Mouse (Mus musculus) gastrocnemius, postnatal 14 days (tissue): ENCODE data around the gene Tpk1. TPM values are rescaled to one million over a fixed set of nuclear protein-coding genes. Genes with fewer than 3 reads are reported as not detected.

Source experiments
- DNase-seq: peaks from one replicate; pipeline ENCODE4 v3.0.0; 2021; ENCODE audit warnings: mixed read lengths
- intact Hi-C: fragments of 180-260 bp; cut with DNase I; formaldehyde crosslinking; loops from one replicate; pipeline ENCODE4 v1.15.1; 2025; ENCODE audit warnings: low total_unique reads
- long read RNA-seq, 2 experiments: library from polyadenylated mRNA; stranded (forward); transcript quantifications; one replicate each; pipeline ENCODE4 v2.0.0; 2021
- total RNA-seq, 2 experiments: library from RNA; stranded (reverse); gene quantifications; 2 replicates each; pipeline ENCODE4 v1.2.3; 2021

Tpk1 gene
- total RNA-seq = 1 to 10 TPM; 2.1 TPM
- long read RNA-seq, experiment 1, partial matches to known transcripts = 1 of 3 reads
- long read RNA-seq, experiment 1, other reads (novel, unspliced or antisense) = 0 of 3 reads
- long read RNA-seq, experiment 2, partial matches to known transcripts = 1 of 2 reads
- long read RNA-seq, experiment 2, other reads (novel, unspliced or antisense) = 0 of 2 reads

DNA sequence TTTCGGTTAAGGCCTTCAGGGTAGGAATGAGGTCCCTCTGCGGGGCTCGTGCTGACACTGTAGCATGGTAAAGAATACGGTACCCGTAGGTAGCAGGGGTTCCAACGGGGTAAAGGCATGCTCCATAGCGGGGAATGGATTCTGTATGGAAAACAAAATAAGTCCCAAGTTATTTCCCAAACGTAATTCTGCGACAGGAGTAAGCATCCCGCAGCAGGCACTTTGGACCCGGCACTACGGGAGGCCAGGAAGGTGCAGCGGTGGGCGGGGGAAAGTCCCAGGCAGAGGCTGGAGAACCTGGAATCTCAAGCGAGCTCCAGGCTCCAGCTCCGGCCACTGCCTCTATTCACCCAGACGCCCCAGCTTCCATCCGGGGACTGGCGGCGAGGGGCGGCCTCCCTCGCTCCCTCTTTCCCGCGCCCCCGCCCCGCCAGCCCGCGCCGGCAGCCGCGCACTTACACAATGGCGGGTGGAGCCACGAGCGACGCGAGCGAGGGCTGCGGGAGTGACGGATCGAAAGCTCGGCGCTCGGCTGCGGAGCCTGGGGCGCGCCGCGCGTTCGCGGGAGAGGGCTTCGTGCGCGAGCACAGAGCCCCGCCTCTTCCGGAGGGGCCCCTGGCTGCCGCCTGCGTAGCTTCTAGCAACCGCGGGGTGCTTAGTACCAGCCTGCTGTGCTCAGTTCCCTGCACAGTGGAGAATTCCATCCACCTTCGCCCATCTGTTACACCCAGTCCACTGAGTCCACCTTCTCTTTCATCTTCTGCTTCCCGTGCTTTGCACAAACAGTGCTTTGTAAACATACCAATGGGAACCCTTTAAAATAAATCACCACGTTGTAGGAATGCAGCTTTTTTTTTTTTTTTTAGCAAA is at the start of gene Tpk1:
TSS of gene Tpk1 (minus strand) at position 602 of the 870 bp plus-strand sequence.
- peak; percentile 93 for DNase-seq
- intact Hi-C loops = no loop called here

DNA sequence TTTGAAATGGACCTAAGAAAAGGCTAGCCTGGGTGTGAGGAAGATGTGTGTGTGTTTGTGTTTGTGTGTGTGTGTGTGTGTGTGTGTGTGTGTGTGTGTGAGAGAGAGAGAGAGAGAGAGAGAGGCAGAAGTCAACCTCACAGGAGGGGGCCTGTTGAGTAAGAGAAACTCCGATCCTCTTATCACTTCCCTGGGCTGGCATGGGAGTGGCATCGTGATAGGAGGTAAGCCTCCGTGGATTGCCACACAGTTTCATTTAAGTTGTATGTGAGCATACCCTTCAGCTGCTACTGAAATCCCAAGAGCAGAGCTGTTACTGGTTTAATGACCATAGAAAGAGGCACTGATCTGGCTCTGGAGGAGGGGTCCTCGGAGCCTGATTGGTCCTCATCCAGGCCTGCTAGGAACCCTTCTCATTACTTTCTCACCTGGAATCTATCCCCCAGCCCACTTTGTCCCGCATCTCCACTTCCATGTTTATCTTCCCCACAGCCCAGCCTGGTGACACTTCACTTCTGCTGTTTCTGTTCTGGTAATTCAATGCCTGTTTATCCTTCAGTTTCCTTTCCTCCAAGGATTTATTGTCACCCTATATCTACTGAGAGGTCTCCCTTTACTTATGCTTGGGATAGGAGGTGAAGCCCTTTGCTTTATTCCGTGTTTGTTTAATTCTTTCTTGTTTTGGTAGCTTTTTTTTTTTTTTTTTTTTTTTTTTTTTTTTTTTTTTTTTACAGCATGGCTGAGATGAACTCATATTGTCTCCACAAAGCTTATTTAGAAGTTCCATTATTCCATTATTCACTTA is 36.9 kb upstream of the Tpk1 start:
- intact Hi-C loops = no loop called here
- no peak for DNase-seq

DNA sequence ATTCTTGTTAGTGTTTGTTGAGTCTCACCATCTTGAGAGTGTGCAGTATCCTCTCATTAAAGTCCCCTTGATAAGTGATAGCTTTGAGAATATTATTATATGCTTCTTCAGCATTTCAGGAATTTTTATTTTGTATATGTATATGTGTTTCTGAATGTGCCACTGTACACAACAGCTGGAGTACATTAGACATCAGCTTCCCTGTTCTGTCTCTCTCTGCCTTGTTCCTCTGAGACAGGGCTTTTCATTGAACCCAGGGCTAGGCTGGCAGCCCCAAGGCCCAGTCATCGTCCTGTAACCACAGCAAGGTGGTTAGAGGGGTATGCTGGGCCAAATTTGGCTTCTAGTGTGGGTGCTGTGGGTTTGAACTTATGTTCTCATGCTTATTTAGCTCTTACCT is 25.8 kb upstream of the Tpk1 start:
- intact Hi-C loops = no loop called here

DNA sequence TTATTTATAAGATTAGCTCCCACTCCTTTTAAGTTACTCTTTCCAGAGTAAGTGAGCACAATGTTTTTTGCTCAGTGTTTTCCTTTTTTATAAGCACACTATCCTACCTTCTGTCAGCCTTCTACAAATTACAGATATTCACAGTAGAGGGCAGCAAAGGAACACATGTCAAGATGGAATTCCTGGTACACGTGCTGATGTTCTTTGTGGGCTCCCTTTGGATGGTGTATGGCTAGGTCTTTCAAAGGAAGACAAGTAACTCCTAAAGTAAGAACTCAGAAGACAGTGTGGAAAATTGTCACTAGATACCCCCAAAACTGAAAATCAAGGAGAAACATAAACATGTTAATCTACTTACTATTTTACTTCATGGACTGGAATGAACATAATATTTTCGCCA is 19.9 kb upstream of the Tpk1 start:
- no peak for DNase-seq

More for the DNA sequence above, 25.8 kb upstream of the Tpk1 start:
- no peak for DNase-seq

DNA sequence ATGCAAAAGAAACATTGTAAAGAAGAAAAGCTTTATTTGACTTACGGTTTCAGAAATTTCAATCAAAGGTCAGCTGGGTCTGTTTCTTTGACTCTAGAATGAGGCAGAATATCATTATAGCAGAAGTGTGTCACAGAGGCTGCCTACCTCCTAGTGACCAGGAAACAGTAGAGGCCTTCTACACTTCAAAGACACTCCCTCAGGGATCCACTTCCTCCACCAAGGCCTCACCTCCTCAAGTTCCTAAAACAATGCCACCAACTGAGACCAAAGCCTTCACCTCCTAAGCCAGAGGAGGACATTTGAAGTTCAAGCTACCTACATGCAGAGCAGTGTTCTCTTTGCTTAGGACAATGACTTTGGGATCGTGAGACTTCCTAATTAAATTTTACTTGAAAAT is 16.5 kb upstream of the Tpk1 start:
- DNase-seq = no peak
- intact Hi-C loops = no loop called here

More for the DNA sequence above, 19.9 kb upstream of the Tpk1 start:
- intact Hi-C loops = no loop called here

DNA sequence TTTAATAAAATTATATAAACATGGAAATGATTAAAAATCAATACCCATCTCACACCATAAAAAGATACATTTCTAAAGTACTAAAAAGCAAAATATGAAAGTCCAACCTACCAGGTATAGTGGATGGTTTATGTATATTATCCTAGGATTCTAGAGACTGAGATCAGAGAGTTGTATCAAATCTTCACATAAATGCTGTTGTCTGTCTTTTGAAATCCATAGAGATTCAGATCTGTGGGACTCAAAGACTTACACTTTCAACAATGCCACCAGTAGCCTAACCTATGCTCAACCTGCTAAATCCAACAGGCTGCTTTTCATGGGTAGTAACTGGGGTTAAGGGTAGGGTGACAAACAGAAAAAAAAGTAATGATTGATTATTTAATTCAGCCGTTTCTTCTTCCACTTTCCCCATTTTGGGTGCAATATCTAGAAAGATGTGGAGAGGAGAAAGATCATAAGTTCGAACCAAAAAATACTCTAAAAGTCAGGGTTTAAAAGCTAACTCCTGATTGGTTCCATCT is 12.7 kb upstream of the Tpk1 start:
- no peak for DNase-seq
- intact Hi-C loops = no loop called here

DNA sequence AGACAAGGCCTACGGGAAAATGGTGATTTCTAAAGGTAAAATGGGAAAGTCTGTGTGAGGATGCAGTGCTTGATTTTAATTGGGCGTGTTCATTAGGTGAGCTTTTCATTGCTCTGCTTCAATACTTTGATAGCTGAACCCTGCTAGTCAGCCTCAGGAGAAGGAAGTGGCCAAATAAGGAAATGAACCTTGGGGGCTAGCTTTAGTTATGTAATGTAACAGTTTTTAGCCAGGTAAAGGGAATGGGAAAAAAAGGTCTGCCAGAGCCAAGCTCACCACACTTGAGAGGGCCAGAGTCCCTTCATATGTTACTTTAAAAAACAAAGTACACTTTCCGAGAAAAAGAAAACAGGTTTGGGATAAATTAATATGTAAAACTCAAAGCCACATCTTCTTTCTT is 11.5 kb upstream of the Tpk1 start:
- DNase-seq = no peak
- intact Hi-C loops = no loop called here

DNA sequence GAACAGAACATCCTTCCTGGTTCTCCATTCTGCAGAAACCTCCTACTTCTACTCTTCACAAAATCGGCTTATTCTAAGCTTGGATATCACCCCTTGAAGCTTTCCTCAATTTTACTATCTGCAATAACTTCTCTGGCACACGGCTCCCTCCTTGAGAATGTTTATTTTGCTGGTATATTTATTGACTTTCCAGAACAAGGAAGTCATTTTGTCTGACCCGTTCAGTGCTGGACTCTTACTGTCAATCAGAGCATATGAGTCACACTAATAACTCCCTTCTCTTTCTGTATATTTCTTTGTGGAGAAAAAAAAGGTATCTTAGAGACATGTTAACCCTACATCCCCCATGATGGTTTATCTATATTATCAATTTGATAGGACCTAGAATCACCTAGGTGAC is 10.1 kb upstream of the Tpk1 start:
- intact Hi-C loops = no loop called here
- no peak for DNase-seq

DNA sequence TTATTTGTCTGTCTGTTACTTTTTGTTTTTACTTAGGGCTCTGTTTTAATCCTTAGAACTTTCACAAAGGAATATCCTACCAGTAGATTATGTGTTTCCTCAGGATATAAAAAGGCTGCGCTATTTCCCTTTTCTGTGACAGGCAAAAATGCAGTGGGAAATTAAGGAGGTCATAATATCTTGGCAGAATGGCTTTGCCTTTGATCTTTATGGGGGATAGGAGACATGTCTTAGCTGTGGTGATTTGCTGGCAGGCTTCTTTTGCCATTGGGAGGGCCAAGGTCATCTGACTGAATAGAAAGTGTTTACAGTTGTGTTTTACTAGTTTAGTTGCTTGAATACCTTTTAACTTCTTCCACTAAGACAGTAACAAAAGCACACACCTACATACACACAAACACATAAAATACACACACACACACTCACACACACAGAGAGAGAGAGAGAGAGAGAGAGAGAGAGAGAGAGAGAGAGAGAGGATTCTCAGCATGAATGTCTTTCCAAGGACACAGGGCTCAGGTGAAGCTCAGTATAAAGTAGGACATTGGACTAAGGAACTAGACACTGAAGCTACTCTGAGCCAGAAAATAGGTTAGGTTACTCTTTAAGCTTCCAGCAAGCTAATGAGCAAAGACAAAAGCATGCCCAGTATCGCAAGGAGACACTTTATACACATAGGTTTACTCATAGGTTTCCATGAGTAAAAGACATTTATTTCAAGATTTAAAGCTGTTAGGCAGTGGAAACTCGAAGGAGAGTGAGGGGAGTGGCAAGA is 9.1 kb upstream of the Tpk1 start:
- DNase-seq = no peak
- intact Hi-C loops = no loop called here

DNA sequence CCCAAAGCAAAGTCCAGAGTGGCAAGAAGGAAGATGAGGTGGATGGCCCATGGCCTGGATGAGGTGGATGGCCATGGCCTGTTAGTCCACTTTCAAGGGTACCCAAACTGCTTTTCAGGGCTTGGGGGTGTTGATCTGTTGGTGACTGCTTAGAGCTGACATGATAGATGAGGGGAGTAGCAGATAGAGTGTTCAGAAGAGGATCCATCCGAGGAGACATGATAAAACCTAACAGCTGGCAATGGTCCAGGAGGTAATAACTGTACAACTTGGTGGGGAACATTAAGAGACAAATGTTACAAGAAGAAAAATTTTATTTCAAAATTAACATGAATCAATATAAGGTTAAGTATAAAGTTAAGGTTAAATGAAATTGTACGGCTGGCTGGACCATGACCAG is 4.9 kb upstream of the Tpk1 start:
- intact Hi-C loops = no loop called here

DNA sequence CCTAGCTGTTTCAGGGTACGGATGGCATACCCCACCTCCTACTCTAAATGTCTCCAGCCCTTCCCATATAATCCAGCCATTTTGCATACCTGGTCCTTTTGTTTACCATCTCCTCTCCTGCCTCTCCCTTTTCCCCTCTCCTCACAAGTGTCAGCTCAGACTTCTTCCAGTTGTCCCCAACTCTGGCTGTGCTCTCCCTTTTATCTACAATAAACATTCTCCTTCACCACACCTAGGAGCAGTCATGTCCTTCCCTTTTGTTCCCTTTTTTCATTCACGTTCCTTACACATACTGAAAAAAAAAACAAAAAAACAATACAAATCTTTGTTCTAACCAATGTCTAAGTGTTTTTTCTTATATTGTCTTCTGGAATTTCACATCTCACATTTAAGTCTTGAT is 1.6 kb upstream of the Tpk1 start:
- intact Hi-C loops = no loop called here
- DNase-seq = no peak

More for the DNA sequence above, 4.9 kb upstream of the Tpk1 start:
- no peak for DNase-seq

DNA sequence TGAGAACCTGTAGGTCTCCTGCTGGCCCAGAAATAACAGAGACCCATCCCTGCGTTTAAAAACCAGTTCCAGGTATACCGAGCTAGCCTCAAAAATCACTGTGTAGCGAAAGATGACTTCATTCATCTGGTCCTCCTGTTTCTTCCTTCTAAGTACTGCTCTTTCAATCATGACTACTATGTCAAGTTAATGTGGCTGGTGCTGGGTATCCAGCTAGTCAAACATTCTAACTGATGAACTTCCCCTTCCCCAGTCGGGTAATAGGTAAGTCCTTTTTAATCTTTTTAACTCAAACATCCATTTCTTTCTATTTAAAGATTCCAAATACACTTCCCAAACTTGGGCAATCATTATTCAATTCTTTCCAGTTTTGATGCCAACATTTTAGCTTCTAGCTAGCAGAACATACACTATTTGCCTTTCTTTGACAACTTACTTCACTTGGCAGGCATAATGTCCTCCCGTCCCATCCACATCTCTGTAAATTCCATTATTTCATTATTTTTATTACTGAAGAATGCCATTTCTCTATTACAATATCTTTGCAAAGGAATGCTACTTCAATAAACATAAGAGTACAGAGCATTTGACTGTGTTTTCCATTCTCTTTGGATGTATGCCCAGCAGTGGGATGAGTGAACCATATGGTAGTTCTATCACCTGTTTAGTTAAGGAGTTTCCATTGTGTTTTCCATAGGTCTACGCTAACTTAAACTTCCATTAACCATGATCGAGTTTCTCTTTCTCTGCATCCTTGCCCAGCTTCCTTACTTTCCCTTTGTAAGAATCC is 728 bp upstream of the Tpk1 start:
- no peak for DNase-seq
- intact Hi-C loops = no loop called here

DNA sequence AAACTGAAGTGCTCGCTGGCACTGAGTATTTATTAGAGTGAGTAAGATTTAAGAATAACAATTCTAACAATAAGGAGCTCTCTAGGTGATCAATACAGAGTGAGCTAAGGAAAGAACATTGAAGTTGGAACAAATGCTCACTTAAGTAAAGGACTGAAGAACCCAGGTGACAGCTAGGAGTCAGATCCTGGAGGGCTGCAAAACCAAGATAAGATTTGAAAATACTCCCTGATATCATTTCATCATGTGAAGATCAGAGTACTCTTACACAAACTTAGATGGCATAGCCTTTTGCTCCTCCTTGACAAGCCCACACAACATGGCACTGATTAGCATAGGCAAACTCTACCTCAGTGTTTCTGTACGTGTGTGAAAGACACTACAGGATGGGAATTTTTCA is 4.3 kb downstream of the Tpk1 start:
- no peak for DNase-seq
- intact Hi-C loops = no loop called here

DNA sequence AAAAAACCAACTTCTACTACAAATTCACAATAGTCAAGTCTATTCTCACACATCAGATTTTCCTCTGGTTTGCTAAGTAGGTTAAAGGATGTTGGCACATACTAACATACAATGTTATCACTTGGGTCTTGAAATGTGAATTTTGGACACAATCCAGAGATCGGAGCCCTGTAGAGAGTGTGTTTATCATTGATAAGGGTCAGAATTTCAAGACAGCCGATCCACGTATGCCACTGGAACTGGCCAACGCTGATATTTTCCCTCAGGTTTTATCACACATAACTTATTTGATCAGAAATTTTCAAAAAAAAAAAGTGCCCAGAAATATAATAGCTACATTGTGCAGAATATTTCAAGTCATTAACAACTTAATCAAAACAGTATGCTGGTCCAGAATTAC is 7.8 kb downstream of the Tpk1 start:
- DNase-seq = no peak
- intact Hi-C loops = no loop called here

DNA sequence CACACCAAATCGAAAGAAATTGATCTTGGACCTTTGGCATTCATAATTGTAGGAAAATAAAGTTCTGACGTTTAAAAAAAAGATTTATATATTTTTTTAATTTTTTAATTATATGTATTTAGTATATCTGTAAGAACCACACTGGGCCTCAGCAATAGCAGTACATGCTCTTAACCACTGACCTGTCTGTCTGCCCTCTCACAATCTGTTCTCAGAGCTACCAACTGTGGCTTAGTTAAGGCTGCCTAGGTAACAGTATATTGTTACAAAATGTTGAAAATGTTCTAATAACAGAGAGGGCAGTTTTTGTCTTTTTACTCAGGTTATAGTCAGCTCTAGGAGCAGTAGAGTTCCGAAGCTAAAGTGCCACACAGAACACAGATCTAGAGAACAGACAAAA is 8.2 kb downstream of the Tpk1 start:
- no peak for DNase-seq
- intact Hi-C loops = no loop called here

DNA sequence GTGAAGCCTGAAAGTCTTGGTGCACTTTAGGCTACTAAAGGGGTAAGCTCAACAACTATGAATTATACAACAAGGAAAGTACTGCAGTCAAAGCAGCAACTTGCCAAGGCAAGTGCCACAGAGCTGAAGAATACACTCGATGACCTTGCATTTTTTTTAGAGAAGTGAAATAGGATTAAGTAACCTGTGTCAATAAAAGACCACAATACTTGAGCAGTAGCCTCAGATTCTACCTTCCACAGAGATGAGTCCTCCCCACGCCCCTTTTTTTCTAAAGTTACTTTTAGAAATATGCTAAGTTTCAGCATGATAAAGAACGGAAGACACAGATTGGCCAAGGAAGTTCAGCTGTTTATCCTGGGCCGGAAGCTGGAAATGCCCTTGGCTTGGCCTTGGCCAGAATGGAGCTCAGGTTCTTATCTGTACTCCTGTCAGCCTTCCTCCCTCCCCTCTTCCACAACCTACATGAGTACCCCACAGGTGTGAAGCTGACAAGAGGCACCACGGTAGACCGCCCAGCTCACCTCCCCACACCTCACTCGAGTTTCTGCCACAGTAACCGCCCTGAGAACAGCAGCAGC is 11.1 kb downstream of the Tpk1 start:
- intact Hi-C loops = no loop called here
- no peak for DNase-seq

DNA sequence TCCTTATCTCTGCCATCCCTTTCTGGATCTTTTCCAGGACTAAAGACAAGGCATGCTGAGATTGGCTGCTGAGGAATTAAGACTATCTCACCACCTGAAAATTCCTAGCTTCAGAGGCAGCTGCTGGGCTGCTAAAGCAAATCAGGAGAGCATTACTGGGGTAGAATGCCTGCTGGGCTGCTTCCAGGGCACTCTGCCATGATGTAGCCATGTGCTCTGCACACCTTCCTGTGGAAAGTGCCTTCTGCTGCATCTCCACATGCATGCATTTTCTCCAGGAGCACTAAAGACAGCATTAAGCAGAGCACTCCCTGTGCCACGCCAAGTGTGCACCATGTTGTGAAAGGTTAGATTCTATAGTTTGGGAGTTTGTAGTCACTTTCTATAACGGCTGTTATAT is 16.6 kb downstream of the Tpk1 start:
- DNase-seq = peak; percentile 11
- intact Hi-C loops = no loop called here

DNA sequence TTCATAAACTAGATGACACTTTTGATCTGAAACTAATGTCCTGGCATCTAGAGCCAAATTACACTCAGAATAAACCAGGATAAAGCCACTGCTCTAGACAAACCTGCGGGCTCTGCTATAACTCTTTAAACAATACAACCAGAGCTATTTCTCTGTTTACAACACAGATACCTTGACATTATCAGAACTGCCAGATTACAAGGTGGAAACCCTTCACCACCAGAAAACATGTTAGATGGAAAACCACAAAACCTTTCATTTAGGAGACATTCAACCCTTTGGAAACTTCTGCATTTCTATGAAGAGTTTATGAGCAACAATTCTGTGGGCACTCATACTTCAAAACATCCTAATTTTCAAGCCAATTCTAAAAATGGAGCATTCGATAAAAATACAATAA is 20.4 kb downstream of the Tpk1 start:
- intact Hi-C loops = no loop called here
- no peak for DNase-seq
